Mouse (Mus musculus): ENCODE data around the gene Ankzf1. TPM values are rescaled to one million over a fixed set of nuclear protein-coding genes. Genes with fewer than 3 reads are reported as not detected.

Gene Ankzf1
- total RNA-seq (2015; ENCODE audit: low replicate concordance) = 8.3 and 10.4 TPM in 2 replicates
- total RNA-seq (2017; ENCODE audit: low replicate concordance) = 34.5 and 39.0 TPM in 2 replicates

- ATAC-seq (replicated peaks; ENCODE audit: low FRiP score, poor library complexity, severe bottlenecking) = peak; percentile 91
Measured at GRCm38 (mm10) chr1:75191622-75192402, at the start of gene Ankzf1, which contains the start of gene Atg9a. Ankzf1 (plus strand) TSS chr1:75192151. Atg9a (minus strand) TSS chr1:75192196.

GRCm38 (mm10) chr1:75142301-75143261, 49.4 kb upstream of the Ankzf1 start, which contains the start of the genes Cnppd1 and Retreg2:
Cnppd1 (minus strand) TSS chr1:75142711.
Retreg2 (plus strand) TSS chr1:75142778.
- peak; percentile 71 for ATAC-seq (replicated peaks; ENCODE audit: low FRiP score, poor library complexity, severe bottlenecking)

GRCm38 (mm10) chr1:75145589-75145988, 46.4 kb upstream of the Ankzf1 start:
- 0 out of 2 replicates have a peak, but pooled peaks have one; percentile 11 for ATAC-seq (replicated peaks; ENCODE audit: low FRiP score, poor library complexity, severe bottlenecking)

- no peak for ATAC-seq (replicated peaks; ENCODE audit: low FRiP score, poor library complexity, severe bottlenecking)
Measured at GRCm38 (mm10) chr1:75147411-75148135, 44.4 kb upstream of the Ankzf1 start.

- ATAC-seq (replicated peaks; ENCODE audit: low FRiP score, poor library complexity, severe bottlenecking) = no peak
Measured at GRCm38 (mm10) chr1:75148727-75149126, 43.2 kb upstream of the Ankzf1 start.

GRCm38 (mm10) chr1:75155837-75156236, 36.1 kb upstream of the Ankzf1 start:
- ATAC-seq (replicated peaks; ENCODE audit: low FRiP score, poor library complexity, severe bottlenecking) = no peak

GRCm38 (mm10) chr1:75158990-75159389, 33.0 kb upstream of the Ankzf1 start:
- peak; percentile 36 for ATAC-seq (replicated peaks; ENCODE audit: low FRiP score, poor library complexity, severe bottlenecking)

GRCm38 (mm10) chr1:75159540-75160255, 32.3 kb upstream of the Ankzf1 start:
- ATAC-seq (replicated peaks; ENCODE audit: low FRiP score, poor library complexity, severe bottlenecking) = peak; percentile 83

GRCm38 (mm10) chr1:75160256-75160617, 31.7 kb upstream of the Ankzf1 start:
- no peak for ATAC-seq (replicated peaks; ENCODE audit: low FRiP score, poor library complexity, severe bottlenecking)

- ATAC-seq (replicated peaks; ENCODE audit: low FRiP score, poor library complexity, severe bottlenecking) = peak; percentile 50
Measured at GRCm38 (mm10) chr1:75168093-75168471, 23.9 kb upstream of the Ankzf1 start.

GRCm38 (mm10) chr1:75168472-75169464, 23.2 kb upstream of the Ankzf1 start, which contains the start of gene Zfand2b:
Zfand2b (plus strand) TSS chr1:75168646.
- peak; percentile 91 for ATAC-seq (replicated peaks; ENCODE audit: low FRiP score, poor library complexity, severe bottlenecking)

- ATAC-seq (replicated peaks; ENCODE audit: low FRiP score, poor library complexity, severe bottlenecking) = peak; percentile 70
Measured at GRCm38 (mm10) chr1:75179334-75180104, 12.4 kb upstream of the Ankzf1 start.

- peak; percentile 81 for ATAC-seq (replicated peaks; ENCODE audit: low FRiP score, poor library complexity, severe bottlenecking)
Measured at GRCm38 (mm10) chr1:75180105-75180590, 11.8 kb upstream of the Ankzf1 start, which contains the start of gene Abcb6. Abcb6 (minus strand) TSS chr1:75180392.

GRCm38 (mm10) chr1:75180741-75181140, 11.2 kb upstream of the Ankzf1 start:
- no peak for ATAC-seq (replicated peaks; ENCODE audit: low FRiP score, poor library complexity, severe bottlenecking)

GRCm38 (mm10) chr1:75181377-75181870, 10.5 kb upstream of the Ankzf1 start:
- no peak for ATAC-seq (replicated peaks; ENCODE audit: low FRiP score, poor library complexity, severe bottlenecking)

GRCm38 (mm10) chr1:75182160-75182559, 9.8 kb upstream of the Ankzf1 start:
- ATAC-seq (replicated peaks; ENCODE audit: low FRiP score, poor library complexity, severe bottlenecking) = no peak

GRCm38 (mm10) chr1:75185495-75185894, 6.5 kb upstream of the Ankzf1 start:
- no peak for ATAC-seq (replicated peaks; ENCODE audit: low FRiP score, poor library complexity, severe bottlenecking)

All from erythroblast, adult 5-6 weeks (primary cell).